Mouse (Mus musculus) cortical plate, adult 2 months (tissue): ENCODE measurements around the gene Gm5415.

Source experiments
- CTCF ChIP-seq: fragments of 200-500 bp; IDR thresholded peaks from 2 replicates; pipeline ENCODE4 v1.5.1; 2011; ENCODE audit warnings: mild to moderate bottlenecking, control low read depth, low read length; ENCODE audit not compliant: insufficient read depth; ENCODE audit errors: extremely low read depth
- POLR2A ChIP-seq: fragments of 200-500 bp; IDR thresholded peaks from 2 replicates; pipeline ENCODE4 v1.6.1; 2011; ENCODE audit warnings: mild to moderate bottlenecking, low read length, control low read depth; ENCODE audit not compliant: insufficient read depth; ENCODE audit errors: extremely low read depth

- TF ChIP-seq CTCF (no peak), POLR2A (no peak)
Measured at GRCm38 (mm10) chr1:32503381-32503780, 43.7 kb downstream of the Gm5415 start.
